ENCODE assay signal across 19 mouse cellular contexts in the genomic region with DNA sequence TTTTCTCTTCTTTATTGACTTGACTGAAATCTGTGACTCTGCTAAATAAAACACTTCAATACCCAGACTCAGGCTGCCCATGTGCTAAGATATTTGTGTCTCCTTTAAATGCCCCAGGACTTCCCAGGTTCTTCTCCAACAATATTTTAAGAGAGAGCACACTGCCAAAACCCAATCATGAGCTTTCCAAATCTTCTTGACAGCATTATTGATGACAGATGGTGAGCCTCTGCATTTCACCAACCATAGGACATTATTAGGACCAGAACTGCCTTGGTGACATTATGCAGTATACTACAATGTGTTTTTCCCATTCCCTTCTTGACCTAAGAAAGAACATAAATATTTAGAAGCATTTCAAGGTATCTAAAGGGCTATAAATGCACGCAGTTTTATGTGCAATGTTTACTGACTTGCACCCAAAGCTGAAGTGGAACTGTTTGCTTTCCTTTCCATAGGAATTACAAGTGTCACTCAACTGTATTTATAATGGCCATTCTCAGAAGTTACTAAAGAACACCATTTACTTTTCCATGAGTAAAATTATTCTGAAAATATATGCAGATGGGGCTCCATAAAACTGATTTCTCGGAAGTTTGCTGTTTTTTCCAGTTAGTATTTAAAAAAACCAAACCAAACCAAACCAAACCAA.
A peak's percentile ranks its signal among the peaks of the same experiment; 100 is the strongest.
DNase-seq lines count a peak whose midpoint lies in the region; ATAC-seq and TF ChIP-seq lines count a peak whose summit lies in the region.
"Had no signal": no experiment of that assay in that cellular context is flagged by ENCODE, and none has a peak within 500 bp of the region (broad histone marks: within the 10 kb centered on the region; RNA-seq: fewer than 3 reads in every experiment).

No protein-coding gene starts in this region.

- TF ChIP-seq EP300 in lung, postnatal 0 days (IDR thresholded peaks at IDR 0.05), result peak; percentile 75

- no peaks in the 10 kb centered on the region for H3K27me3 ChIP-seq in lung, postnatal 0 days (replicated peaks; ENCODE audit: insufficient read depth, low read length)
- H3K27me3 ChIP-seq in hindbrain, embryonic 13.5 days, result no peaks in the 10 kb centered on the region
- H3K27me3 ChIP-seq: embryonic facial prominence, embryonic 15.5 days; heart, embryonic 12.5 days; hindbrain, embryonic 15.5 days had no signal

- H3K4me2 ChIP-seq in lung, postnatal 0 days (replicated peaks; ENCODE audit: low read depth, low read length), result no peak overlapping the region
- H3K4me2 ChIP-seq in hindbrain, embryonic 13.5 days, result no peak overlapping the region
- H3K4me2 ChIP-seq: embryonic facial prominence, embryonic 15.5 days; heart, embryonic 12.5 days; hindbrain, embryonic 15.5 days had no signal

- WGBS in lung, postnatal 0 days, result 43% methylated on average over 2 of the region's 2 CpGs
- 83% methylated on average over 2 of the region's 2 CpGs for WGBS in hindbrain, embryonic 13.5 days

- no peaks in the 10 kb centered on the region for H3K4me1 ChIP-seq in lung, postnatal 0 days (ENCODE audit: insufficient read depth, low read depth, low read length)
- peaks cover under 1% of the 10 kb centered on the region; the same call in 1 of the 2 replicates for H3K4me1 ChIP-seq in hindbrain, embryonic 13.5 days (replicated peaks)
- H3K4me1 ChIP-seq: forebrain, embryonic 10.5 days; heart, embryonic 12.5 days; hindbrain, embryonic 15.5 days had no signal

- H3K27ac ChIP-seq in lung, postnatal 0 days (ENCODE audit: low read length), result no peak overlapping the region
- no peak overlapping the region for H3K27ac ChIP-seq in hindbrain, embryonic 13.5 days
- H3K27ac ChIP-seq: forebrain, embryonic 10.5 days; gastrocnemius, adult 2 months; hindbrain, embryonic 10.5 days; hindbrain, embryonic 15.5 days had no signal

- H3K36me3 ChIP-seq in lung, postnatal 0 days (ENCODE audit: insufficient read depth, low read length), result no peaks in the 10 kb centered on the region
- no peaks in the 10 kb centered on the region for H3K36me3 ChIP-seq in hindbrain, embryonic 13.5 days
- H3K36me3 ChIP-seq: embryonic facial prominence, embryonic 15.5 days; forebrain, embryonic 10.5 days; heart, embryonic 12.5 days; hindbrain, embryonic 10.5 days; hindbrain, embryonic 15.5 days had no signal

- no peak overlapping the region for H3K9ac ChIP-seq in lung, postnatal 0 days (replicated peaks; ENCODE audit: low read depth)
- no peak overlapping the region for H3K9ac ChIP-seq in hindbrain, embryonic 13.5 days
- H3K9ac ChIP-seq: embryonic facial prominence, embryonic 15.5 days; heart, embryonic 12.5 days; hindbrain, embryonic 15.5 days had no signal

- no peak for TF ChIP-seq CTCF in lung, postnatal 0 days (IDR thresholded peaks at IDR 0.05)

- H3K9me3 ChIP-seq in lung, postnatal 0 days (ENCODE audit: low read length), result no peaks in the 10 kb centered on the region
- H3K9me3 ChIP-seq in hindbrain, embryonic 13.5 days, result no peaks in the 10 kb centered on the region
- H3K9me3 ChIP-seq: embryonic facial prominence, embryonic 15.5 days; forebrain, embryonic 10.5 days; heart, embryonic 12.5 days; hindbrain, embryonic 10.5 days; hindbrain, embryonic 15.5 days had no signal

- no peak overlapping the region for H3K4me3 ChIP-seq in lung, postnatal 0 days (ENCODE audit: low read depth, low read length)
- H3K4me3 ChIP-seq in hindbrain, embryonic 13.5 days, result no peak overlapping the region
- H3K4me3 ChIP-seq: embryonic facial prominence, embryonic 15.5 days; erythroblast, embryonic 14.5 days; forebrain, embryonic 10.5 days; gastrocnemius, adult 2 months; heart, embryonic 12.5 days; hindbrain, embryonic 10.5 days; hindbrain, embryonic 15.5 days had no signal

- peak; percentile 52 for ATAC-seq in lung, postnatal 0 days
- ATAC-seq in hindbrain, embryonic 13.5 days (ENCODE audit: low FRiP score), result no peak
- ATAC-seq: forebrain, embryonic 14.5 days; intestine, embryonic 16.5 days had no signal

- DNase-seq in cerebellum, adult 18-20 months, result peak; percentile 22 to 24
- DNase-seq in cerebellum, postnatal 4 days (ENCODE audit: low spot score in 2 of 2), result no peak
- peak; percentile 49 for DNase-seq in lung, postnatal 0 days (ENCODE audit: low spot score)
- no peak for DNase-seq in lung, postnatal 4 days
- DNase-seq in cerebellum, adult 9-10 months, result peak; percentile 68
- no peak for DNase-seq in adrenal gland, adult (ENCODE audit: inconsistent age in 2 of 2, low spot score in 1 of 2)
- DNase-seq: adrenal gland, postnatal 14 days; gastrocnemius, adult 2 months; gastrocnemius, postnatal 25 days; kidney, adult 9 months had no signal

Comparison
In these comparisons a context has a peak if more than half of its experiments do, and no peak if none do; other contexts are left out.
1. DNase-seq: peak in cerebellum, adult 18-20 months (2 of 2), lung, postnatal 0 days (single experiment) and cerebellum, adult 9-10 months (single experiment); none in cerebellum, postnatal 4 days (0 of 2), lung, postnatal 4 days (0 of 2) and adrenal gland, adult (0 of 2).